Mouse (Mus musculus) brown adipose tissue, adult 24 weeks (tissue): ENCODE data around the gene Ccdc127. TPM values are rescaled to one million over a fixed set of nuclear protein-coding genes. Genes with fewer than 3 reads are reported as not detected.
A peak's percentile ranks its signal among the peaks of the same experiment; 100 is the strongest.

Experiments used
- H3K27ac ChIP-seq: fragments of 200-500 bp; replicated peaks from 2 replicates; pipeline ENCODE4 v1.5.1; 2012; ENCODE audit warnings: low read depth, mild to moderate bottlenecking, low read length
- H3K4me1 ChIP-seq: fragments of 200-500 bp; 2 replicates; pipeline ENCODE4 v1.6.1; 2012; ENCODE audit warnings: low read length, mixed read lengths; ENCODE audit not compliant: control insufficient read depth, insufficient read depth, insufficient read length
- H3K4me3 ChIP-seq: fragments of 200-500 bp; 2 replicates; pipeline ENCODE4 v1.5.1; 2012; ENCODE audit warnings: low read depth, mild to moderate bottlenecking, low read length, moderate library complexity; ENCODE audit not compliant: insufficient read depth
- polyA plus RNA-seq: library from polyadenylated mRNA; stranded (reverse); fragments of >200 nt; gene quantifications from 2 replicates; pipeline ENCODE4 v1.2.4, GENCODE M21; 2012; ENCODE audit not compliant: missing spikeins, insufficient read depth, insufficient read length

Ccdc127 gene
- 36.3 and 51.4 TPM in 2 replicates for polyA plus RNA-seq

GRCm38 (mm10) chr13:74349566-74350434 is at the start of gene Ccdc127, which contains the start of gene Sdha:
TSS of gene Ccdc127 (plus strand) at chr13:74350309.
TSS of gene Sdha (minus strand) at chr13:74350280.
- Histone ChIP-seq H3K4me3 (peak within 1 kb of the TSS; percentile 80), H3K4me1 (peaks cover 2% of the 10 kb centered on the region; the same call in 1 of the 2 replicates), H3K27ac (peak within 1 kb of the TSS; percentile 99)

DNA sequence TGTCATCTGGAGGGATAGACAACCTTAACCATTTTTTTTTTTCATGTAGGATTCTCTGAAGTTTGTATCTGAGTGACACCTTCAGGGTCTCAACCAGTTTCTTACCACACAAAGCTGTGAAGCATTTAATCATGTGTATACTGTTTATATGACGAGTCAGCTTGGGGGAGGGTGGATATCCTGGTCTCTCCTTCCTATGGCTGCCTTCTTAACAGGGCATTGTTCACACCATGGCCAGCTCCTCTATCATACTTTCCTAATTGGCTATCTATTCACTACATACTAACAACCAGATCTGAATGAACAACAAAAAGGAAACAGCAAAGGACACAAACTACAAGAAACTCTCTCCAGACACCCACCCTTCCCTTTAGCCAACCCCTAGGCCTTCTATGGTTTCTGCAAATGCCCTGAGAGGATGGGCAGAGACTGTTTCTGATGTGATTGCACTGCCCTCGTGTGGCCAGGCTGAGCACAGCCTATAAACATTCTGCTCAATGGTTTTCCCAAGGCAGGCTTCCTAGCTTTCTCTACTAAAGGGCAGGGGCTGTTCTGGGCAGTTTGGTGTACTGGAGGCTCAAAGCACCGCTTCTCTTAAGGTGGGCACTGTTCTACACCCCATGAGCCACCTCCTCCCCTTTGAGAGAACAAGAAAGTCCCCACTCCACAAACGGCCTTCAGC is 49.0 kb upstream of the Ccdc127 start:
- H3K4me1 ChIP-seq: no peaks in the 10 kb centered on the region
- H3K27ac ChIP-seq: no peak overlapping the region
- H3K4me3 ChIP-seq: no peak overlapping the region

- H3K4me1 ChIP-seq: no peaks in the 10 kb centered on the region
These were observed 48.5 kb upstream of the Ccdc127 start for GRCm38 (mm10) chr13:74301607-74301984.

DNA sequence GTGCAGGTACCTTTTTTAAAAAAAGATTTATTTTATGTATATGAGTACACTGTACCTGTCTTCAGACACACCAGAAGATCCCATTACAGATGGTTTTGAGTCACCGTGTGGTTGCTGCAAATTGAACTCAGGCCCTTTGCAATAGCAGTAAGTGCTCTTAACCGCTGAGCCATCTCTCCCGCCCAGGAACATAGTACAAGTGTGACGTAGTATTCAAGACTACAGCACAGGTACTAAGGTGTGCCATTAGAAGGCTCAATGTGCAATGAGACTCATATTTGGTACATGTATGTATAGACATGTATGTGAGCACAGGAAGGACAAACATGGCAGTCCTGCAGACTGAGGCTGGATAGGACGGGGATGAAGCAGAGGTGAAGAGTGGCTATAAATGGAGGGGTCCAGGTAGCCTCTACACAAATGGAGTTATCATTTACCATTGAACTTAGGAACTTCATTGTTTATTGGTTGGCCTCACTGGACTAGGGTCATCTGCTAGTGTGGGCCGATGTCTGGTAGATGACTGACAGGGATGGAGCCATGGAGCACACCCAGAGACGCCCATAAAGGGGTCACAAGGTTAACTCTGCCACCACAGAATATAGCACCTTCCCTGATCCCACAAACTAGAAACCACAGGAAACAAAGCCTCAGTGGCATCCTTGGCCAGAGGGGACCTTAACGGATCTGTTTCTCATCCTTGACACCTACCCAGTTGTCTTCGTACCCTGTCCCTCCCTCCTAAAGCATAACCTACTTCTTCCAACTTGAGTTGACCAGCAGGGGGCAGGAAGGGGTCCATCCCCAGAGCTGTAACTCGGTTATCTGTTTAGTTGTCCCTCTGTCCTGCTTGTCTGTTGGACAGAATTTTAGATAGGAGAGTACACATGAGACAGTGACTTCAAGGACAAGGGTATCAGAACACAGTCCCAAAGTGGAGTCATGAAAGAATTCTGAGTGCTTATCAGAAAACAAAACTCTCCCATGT is 47.8 kb upstream of the Ccdc127 start:
- H3K27ac ChIP-seq: no peak overlapping the region
- no peaks in the 10 kb centered on the region for H3K4me1 ChIP-seq
- no peak overlapping the region for H3K4me3 ChIP-seq

More at GRCm38 (mm10) chr13:74301607-74301984, 48.5 kb upstream of the Ccdc127 start:
- Histone ChIP-seq H3K27ac (no peak overlapping the region), H3K4me3 (no peak overlapping the region)

DNA sequence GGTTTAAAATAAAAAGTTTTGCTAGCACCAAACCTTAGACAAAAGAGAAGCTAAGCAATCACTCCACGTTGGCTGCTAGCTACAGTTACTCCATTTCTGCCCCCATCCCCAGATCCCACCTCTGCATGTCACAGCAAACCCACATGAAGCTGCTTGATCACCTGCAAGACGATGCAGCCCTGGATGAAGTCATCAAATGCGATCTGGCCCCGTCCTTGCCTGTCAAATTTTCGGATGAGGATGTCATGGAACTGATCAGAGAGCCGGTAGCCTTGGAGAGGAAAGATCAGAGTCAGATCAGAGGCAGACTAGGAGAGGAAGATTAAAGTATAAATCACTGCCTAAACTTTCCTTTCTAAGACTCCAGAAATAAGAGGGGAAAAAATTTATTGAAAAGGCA is 44.7 kb upstream of the Ccdc127 start:
- no peak overlapping the region for H3K27ac ChIP-seq
- H3K4me3 ChIP-seq: no peak overlapping the region
- no peaks in the 10 kb centered on the region for H3K4me1 ChIP-seq

GRCm38 (mm10) chr13:74305780-74306179 is 44.3 kb upstream of the Ccdc127 start:
- Histone ChIP-seq H3K27ac (no peak overlapping the region), H3K4me3 (no peak overlapping the region), H3K4me1 (no peaks in the 10 kb centered on the region)

GRCm38 (mm10) chr13:74314616-74315015 is 35.5 kb upstream of the Ccdc127 start:
- no peak overlapping the region for H3K4me3 ChIP-seq
- H3K27ac ChIP-seq: no peak overlapping the region
- H3K4me1 ChIP-seq: no peaks in the 10 kb centered on the region

GRCm38 (mm10) chr13:74316386-74316785 is 33.7 kb upstream of the Ccdc127 start:
- Histone ChIP-seq H3K4me1 (no peaks in the 10 kb centered on the region), H3K4me3 (peak overlapping the region; percentile 77), H3K27ac (peak overlapping the region; percentile 59)

- H3K4me1 ChIP-seq: no peaks in the 10 kb centered on the region
- peak overlapping the region; percentile 59 for H3K27ac ChIP-seq
These were observed 33.3 kb upstream of the Ccdc127 start for GRCm38 (mm10) chr13:74316789-74317169.

DNA sequence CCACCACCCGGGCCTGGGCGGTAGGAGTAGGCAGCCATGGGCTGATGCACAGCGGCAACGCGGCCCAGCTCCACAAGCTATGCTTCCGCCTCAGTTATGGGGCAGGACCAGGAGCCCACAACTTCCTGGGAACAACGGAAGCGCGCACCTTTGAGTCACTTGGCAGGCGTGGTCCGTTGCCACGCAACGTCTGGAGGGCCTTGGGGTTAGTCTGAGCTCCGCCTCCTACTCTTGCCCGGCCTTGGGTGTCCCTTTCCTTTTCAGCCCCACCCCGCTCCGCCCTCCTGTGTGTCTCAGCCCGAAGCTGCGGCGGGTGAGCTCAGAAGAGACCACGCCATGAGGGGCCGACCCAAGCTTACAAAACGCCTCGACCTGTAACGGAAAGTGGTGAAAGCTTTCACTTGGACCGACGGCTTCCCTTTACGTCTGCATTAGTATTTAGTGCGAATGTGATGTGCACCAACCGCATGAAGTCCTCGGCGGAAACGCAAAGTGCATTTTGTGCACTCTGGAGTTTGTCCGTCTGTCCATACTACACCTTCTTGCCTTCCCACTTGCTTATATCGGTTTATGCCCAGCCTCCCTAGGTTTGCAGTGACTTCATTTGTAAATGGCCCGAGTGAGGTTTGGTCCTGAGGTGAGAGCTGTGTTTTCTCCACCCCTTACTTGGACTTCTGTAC is 32.8 kb upstream of the Ccdc127 start, which contains the start of gene Pdcd6:
Gene Pdcd6 (minus strand): TSS at position 411 of the 680 bp plus-strand sequence.
- Histone ChIP-seq H3K4me1 (no peaks in the 10 kb centered on the region), H3K4me3 (peak within 1 kb of the TSS; percentile 77), H3K27ac (peak within 1 kb of the TSS; percentile 59)

More at GRCm38 (mm10) chr13:74316789-74317169, 33.3 kb upstream of the Ccdc127 start:
- H3K4me3 ChIP-seq: peak overlapping the region; percentile 77

- H3K4me1 ChIP-seq: no peaks in the 10 kb centered on the region
- H3K4me3 ChIP-seq: no peak overlapping the region
- H3K27ac ChIP-seq: no peak overlapping the region
These were observed 20.8 kb upstream of the Ccdc127 start for GRCm38 (mm10) chr13:74329321-74329720.

GRCm38 (mm10) chr13:74341036-74341435 is 9.1 kb upstream of the Ccdc127 start:
- H3K4me1 ChIP-seq: no peaks in the 10 kb centered on the region
- no peak overlapping the region for H3K27ac ChIP-seq
- no peak overlapping the region for H3K4me3 ChIP-seq

- Histone ChIP-seq H3K27ac (peak overlapping the region; percentile 28; the same call in 1 of the 2 replicates), H3K4me1 (peaks cover 2% of the 10 kb centered on the region; the same call in 1 of the 2 replicates), H3K4me3 (peak overlapping the region; percentile 70)
These were observed 362 bp downstream of the Ccdc127 start for GRCm38 (mm10) chr13:74350435-74350906.

DNA sequence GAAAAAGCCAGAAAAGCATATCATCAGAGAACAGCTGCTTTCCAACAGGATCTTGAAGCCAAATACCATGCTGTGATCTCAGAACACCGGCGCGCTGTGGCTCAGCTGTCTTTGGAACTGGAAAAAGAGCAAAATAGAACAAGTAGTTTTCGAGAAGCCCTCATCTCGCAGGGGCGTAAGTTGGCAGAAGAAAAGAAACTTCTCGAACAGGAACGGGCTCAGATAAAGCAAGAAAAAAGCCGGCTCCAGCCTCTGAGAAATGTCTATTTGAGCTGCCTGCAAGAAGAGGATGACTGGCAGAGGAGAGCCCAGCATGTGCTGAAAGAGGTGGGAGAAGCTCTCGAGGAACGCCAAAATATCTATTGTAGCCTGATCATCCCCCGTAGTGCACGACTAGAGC is 6.4 kb downstream of the Ccdc127 start:
- Histone ChIP-seq H3K27ac (no peak overlapping the region), H3K4me3 (no peak overlapping the region), H3K4me1 (no peaks in the 10 kb centered on the region)
